Mouse (Mus musculus) embryonic facial prominence, embryonic 11.5 days (tissue): ENCODE measurements at regions not wholly inside any gene's neighbourhood (a gene's known extent, or its start where the extent isn't known, plus 50 kb on each side); places are given as distances from the start of the nearest gene placed in this dataset.
A peak's percentile ranks its signal among the peaks of the same experiment; 100 is the strongest.

ENCODE experiments used
- ATAC-seq: fragments of 200-750 bp; cut with Nextera tagmentation; replicated peaks from 2 replicates; pipeline ENCODE4 v1.8.0; 2017; ENCODE audit warnings: low read depth; ENCODE audit not compliant: insufficient number of reproducible peaks, low FRiP score, low TSS enrichment
- DNase-seq: peaks from one replicate; pipeline ENCODE4 v3.0.0-alpha.2; 2015; ENCODE audit warnings: low spot score
- H3K27ac ChIP-seq: fragments of 300-500 bp; sonication (generic); replicated peaks from 2 replicates; pipeline ENCODE4 v1.5.1; 2014; ENCODE audit warnings: mild to moderate bottlenecking, low read depth, low read length, control low read depth
- H3K27me3 ChIP-seq: fragments of 300-500 bp; sonication (generic); 2 replicates; pipeline ENCODE4 v1.6.1; 2014; ENCODE audit warnings: mild to moderate bottlenecking, low read length, moderate library complexity, mixed read lengths; ENCODE audit not compliant: control insufficient read depth, insufficient read depth
- H3K36me3 ChIP-seq: fragments of 300-500 bp; sonication (generic); replicated peaks from 2 replicates; pipeline ENCODE4 v1.6.1; 2014; ENCODE audit warnings: low read depth, mild to moderate bottlenecking, low read length, moderate library complexity, mixed read lengths; ENCODE audit not compliant: control insufficient read depth, insufficient read depth
- H3K4me1 ChIP-seq: fragments of 300-500 bp; sonication (generic); 2 replicates; pipeline ENCODE4 v1.6.1; 2014; ENCODE audit warnings: low read length, mixed read lengths; ENCODE audit not compliant: control insufficient read depth, insufficient read depth
- H3K4me2 ChIP-seq: fragments of 300-500 bp; sonication (generic); 2 replicates; pipeline ENCODE4 v1.6.1; 2014; ENCODE audit warnings: low read depth, mild to moderate bottlenecking, control low read depth, low read length, moderate library complexity
- H3K4me3 ChIP-seq: fragments of 300-500 bp; sonication (generic); 2 replicates; pipeline ENCODE4 v1.5.1; 2014; ENCODE audit warnings: low read depth, low read length, control low read depth
- H3K9ac ChIP-seq: fragments of 300-500 bp; sonication (generic); replicated peaks from 2 replicates; pipeline ENCODE4 v1.6.1; 2014; ENCODE audit warnings: mild to moderate bottlenecking, control low read depth, low read length
- H3K9me3 ChIP-seq: fragments of 300-500 bp; sonication (generic); replicated peaks from 2 replicates; pipeline ENCODE4 v1.6.1; 2016; ENCODE audit warnings: mild to moderate bottlenecking, low read length, inconsistent platforms, mixed read lengths; ENCODE audit not compliant: control insufficient read depth
- WGBS: fragments of 180-500 bp; shearing (Covaris S2); extraction: QIAGEN DNeasy Blood & Tissue Kit; methylation state at CpG from one replicate; pipeline ENCODE4 v1.1.7; 2014; 5-methylcytosine and 5-hydroxymethylcytosine counted together

DNA sequence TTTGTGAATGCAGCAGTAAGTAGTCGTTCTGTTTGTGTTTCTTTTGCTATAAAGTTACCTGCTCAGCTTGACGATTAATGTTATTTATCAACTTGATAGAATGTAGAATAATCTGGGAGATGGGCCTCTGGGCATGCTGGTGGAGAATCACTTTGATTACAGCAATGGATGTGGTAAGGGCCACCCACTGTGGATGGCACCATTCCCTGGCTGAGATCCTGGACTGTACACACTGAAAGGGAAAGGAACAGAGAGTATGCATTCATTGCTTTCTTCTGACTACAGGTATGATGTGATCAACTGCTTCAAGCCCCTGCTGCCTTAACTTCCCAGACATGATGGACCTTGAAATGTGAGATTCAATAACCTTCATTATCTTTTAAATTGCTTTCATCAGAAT, 299.8 kb upstream of the Bmp2 start:
- no peak overlapping the region for H3K27ac ChIP-seq
- H3K27me3 ChIP-seq: no peaks in the 10 kb centered on the region
- no peaks in the 10 kb centered on the region for H3K36me3 ChIP-seq
- no peak overlapping the region for H3K9ac ChIP-seq
- H3K9me3 ChIP-seq: no peaks in the 10 kb centered on the region
- H3K4me3 ChIP-seq: no peak overlapping the region
- H3K4me2 ChIP-seq: no peak overlapping the region
- ATAC-seq (no peak), DNase-seq (no peak)
- 81% methylated on average over 2 of the region's 2 CpGs for WGBS
- no peaks in the 10 kb centered on the region for H3K4me1 ChIP-seq

DNA sequence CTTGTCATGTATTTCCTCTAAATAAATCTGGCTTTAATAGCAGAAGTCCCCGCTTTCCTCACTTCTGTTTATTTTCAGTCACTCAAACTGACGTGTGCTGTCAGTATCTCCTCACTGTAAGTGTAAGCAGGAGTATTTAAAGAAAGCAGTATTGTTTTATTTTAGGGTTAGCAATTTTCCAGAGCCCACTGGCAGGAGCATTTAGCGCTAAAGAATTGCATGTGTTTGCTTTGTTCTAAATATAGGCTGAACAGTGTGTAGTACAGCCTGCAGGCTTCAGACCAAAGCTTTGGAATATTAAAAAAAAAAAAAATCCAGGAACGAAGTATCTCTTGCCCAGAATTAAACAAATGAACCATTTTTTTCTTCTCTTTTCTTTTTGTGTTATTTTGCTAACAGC, 277.5 kb upstream of the Bmp2 start:
- WGBS: 28% methylated on average over 4 of the region's 4 CpGs

GRCm38 (mm10) chr2:133278546-133278945, 273.4 kb upstream of the Bmp2 start:
- Histone ChIP-seq H3K27me3 (no peaks in the 10 kb centered on the region), H3K4me2 (no peak overlapping the region), H3K4me1 (no peaks in the 10 kb centered on the region), H3K4me3 (no peak overlapping the region), H3K36me3 (no peaks in the 10 kb centered on the region), H3K9me3 (no peaks in the 10 kb centered on the region), H3K9ac (no peak overlapping the region), H3K27ac (no peak overlapping the region)
- 61% methylated on average over 4 of the region's 4 CpGs for whole genome bisulfite sequencing
- DNase-seq (no peak), ATAC-seq (no peak)

More for the DNA sequence above, 277.5 kb upstream of the Bmp2 start:
- DNase-seq: no peak
- no peak for ATAC-seq
- Histone ChIP-seq H3K4me3 (no peak overlapping the region), H3K4me2 (no peak overlapping the region), H3K9ac (no peak overlapping the region), H3K4me1 (no peaks in the 10 kb centered on the region), H3K27ac (no peak overlapping the region), H3K36me3 (no peaks in the 10 kb centered on the region), H3K9me3 (no peaks in the 10 kb centered on the region), H3K27me3 (no peaks in the 10 kb centered on the region)

DNA sequence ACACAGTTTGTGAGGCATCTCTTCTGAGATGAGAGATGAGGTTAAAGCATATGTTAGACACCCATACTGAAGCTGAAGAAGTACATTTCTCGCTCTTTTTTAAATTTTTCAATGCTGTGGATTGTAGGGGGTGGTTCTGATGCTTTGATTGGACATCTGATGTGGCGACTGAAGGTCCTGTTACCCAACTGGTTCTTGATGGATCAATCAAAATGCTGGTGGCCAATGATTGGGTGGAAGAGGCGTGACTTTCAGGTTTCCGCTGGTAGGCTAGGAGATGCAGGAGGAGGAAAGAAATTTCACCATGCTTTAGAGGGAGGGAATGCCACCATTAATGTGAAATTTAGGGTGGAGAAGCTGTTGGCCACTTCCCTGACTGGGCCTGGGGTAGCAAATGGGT, 272.7 kb upstream of the Bmp2 start:
- 90% methylated on average over 4 of the region's 4 CpGs for WGBS
- Histone ChIP-seq H3K36me3 (no peaks in the 10 kb centered on the region), H3K9me3 (no peaks in the 10 kb centered on the region), H3K4me3 (no peak overlapping the region), H3K27ac (no peak overlapping the region), H3K27me3 (no peaks in the 10 kb centered on the region), H3K9ac (no peak overlapping the region), H3K4me1 (no peaks in the 10 kb centered on the region), H3K4me2 (no peak overlapping the region)
- ATAC-seq (no peak), DNase-seq (no peak)

DNA sequence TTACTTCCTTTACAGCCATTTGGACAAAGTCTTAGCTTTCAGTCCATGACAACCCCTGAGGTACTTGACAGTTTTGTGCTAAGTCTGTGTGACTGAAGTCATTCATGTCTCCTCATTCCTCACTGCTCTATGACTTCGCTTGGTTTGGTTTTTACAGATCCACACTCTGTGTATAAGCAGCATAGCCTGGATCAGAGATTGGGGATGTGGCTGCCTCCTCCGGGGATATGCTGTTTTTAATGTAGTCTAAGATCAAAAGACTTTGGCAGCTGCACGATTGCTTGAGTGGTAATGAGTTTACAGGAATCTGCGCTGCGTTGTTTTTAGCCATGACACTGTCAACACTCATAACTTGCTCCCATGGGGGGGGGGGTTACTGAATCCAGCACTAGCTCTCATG, 269.3 kb upstream of the Bmp2 start:
- ATAC-seq (0 out of 2 replicates have a peak, but pooled peaks have one; percentile 59), DNase-seq (peak; percentile 5)
- H3K4me1 ChIP-seq: no peaks in the 10 kb centered on the region
- no peak overlapping the region for H3K4me2 ChIP-seq
- WGBS: 60% methylated on average over 5 of the region's 5 CpGs
- H3K9ac ChIP-seq: no peak overlapping the region
- H3K36me3 ChIP-seq: no peaks in the 10 kb centered on the region
- no peak overlapping the region for H3K27ac ChIP-seq
- no peak overlapping the region for H3K4me3 ChIP-seq
- no peaks in the 10 kb centered on the region for H3K27me3 ChIP-seq
- H3K9me3 ChIP-seq: no peaks in the 10 kb centered on the region

DNA sequence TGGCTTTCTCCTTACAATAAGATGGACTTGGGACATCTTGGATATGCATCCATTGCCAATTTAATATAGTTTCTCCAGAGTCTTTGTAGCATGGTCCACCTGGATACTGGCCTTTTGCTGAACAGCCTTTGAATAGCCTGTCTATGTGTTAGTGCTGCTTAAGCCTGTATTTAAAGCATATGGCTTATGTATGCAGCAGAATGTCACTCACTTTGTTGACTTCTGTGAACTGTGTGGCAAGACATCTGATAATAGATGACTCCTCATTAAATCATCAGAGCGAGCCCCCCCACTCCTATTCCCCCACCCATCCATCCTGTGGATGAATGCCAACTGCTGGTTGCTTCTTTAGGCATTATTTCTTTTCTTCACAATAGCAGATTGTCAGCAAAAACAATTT, 268.2 kb upstream of the Bmp2 start:
- H3K4me3 ChIP-seq: no peak overlapping the region
- H3K27ac ChIP-seq: no peak overlapping the region
- ATAC-seq (no peak; the same call in 1 of the 2 replicates), DNase-seq (no peak)
- H3K36me3 ChIP-seq: no peaks in the 10 kb centered on the region
- WGBS: 71% methylated on average over 1 of the region's 1 CpGs
- H3K4me2 ChIP-seq: no peak overlapping the region
- H3K9me3 ChIP-seq: no peaks in the 10 kb centered on the region
- no peaks in the 10 kb centered on the region for H3K4me1 ChIP-seq
- no peak overlapping the region for H3K9ac ChIP-seq
- H3K27me3 ChIP-seq: no peaks in the 10 kb centered on the region

- Histone ChIP-seq H3K36me3 (no peaks in the 10 kb centered on the region), H3K27ac (no peak overlapping the region), H3K4me1 (no peaks in the 10 kb centered on the region), H3K4me3 (no peak overlapping the region), H3K4me2 (no peak overlapping the region), H3K9me3 (no peaks in the 10 kb centered on the region), H3K27me3 (no peaks in the 10 kb centered on the region), H3K9ac (no peak overlapping the region)
- 83% methylated on average over 7 of the region's 7 CpGs for WGBS
- ATAC-seq: no peak
- no peak for DNase-seq
Measured at GRCm38 (mm10) chr2:133294136-133294535, 257.8 kb upstream of the Bmp2 start.

GRCm38 (mm10) chr2:133305936-133306335, 246.0 kb upstream of the Bmp2 start:
- H3K4me1 ChIP-seq: no peaks in the 10 kb centered on the region
- no peak overlapping the region for H3K27ac ChIP-seq
- H3K4me3 ChIP-seq: no peak overlapping the region
- no peaks in the 10 kb centered on the region for H3K27me3 ChIP-seq
- no peaks in the 10 kb centered on the region for H3K36me3 ChIP-seq
- no peak for DNase-seq
- WGBS: 74% methylated on average over 3 of the region's 3 CpGs
- no peak overlapping the region for H3K9ac ChIP-seq
- H3K4me2 ChIP-seq: no peak overlapping the region
- no peaks in the 10 kb centered on the region for H3K9me3 ChIP-seq
- no peak for ATAC-seq
